Mouse (Mus musculus) neural tube, embryonic 14.5 days (tissue): Measurements from ENCODE around the gene Arl15. TPM values are rescaled to one million over a fixed set of nuclear protein-coding genes. Genes with fewer than 3 reads are reported as not detected.

Experiments used
- ATAC-seq: fragments of 200-750 bp; cut with Nextera tagmentation; 2 replicates; pipeline ENCODE4 v1.8.0; 2017; ENCODE audit warnings: low read depth, mild to moderate bottlenecking, moderate TSS enrichment, moderate library complexity
- H3K27ac ChIP-seq: fragments of 300-500 bp; sonication (generic); 2 replicates; pipeline ENCODE4 v1.5.1; 2014; ENCODE audit warnings: low read depth, mild to moderate bottlenecking, control low read depth, low read length, moderate library complexity, mixed read lengths
- H3K27me3 ChIP-seq: fragments of 300-500 bp; sonication (generic); 2 replicates; pipeline ENCODE4 v1.6.1; 2014; ENCODE audit warnings: low read length; ENCODE audit not compliant: control insufficient read depth, insufficient read depth
- H3K36me3 ChIP-seq: fragments of 300-500 bp; sonication (generic); 2 replicates; pipeline ENCODE4 v1.6.1; 2014; ENCODE audit warnings: low read length, mixed read lengths; ENCODE audit not compliant: control insufficient read depth, insufficient read depth
- H3K4me1 ChIP-seq: fragments of 300-500 bp; sonication (generic); 2 replicates; pipeline ENCODE4 v1.6.1; 2014; ENCODE audit warnings: low read length; ENCODE audit not compliant: control insufficient read depth, insufficient read depth
- H3K4me2 ChIP-seq: fragments of 300-500 bp; sonication (generic); 2 replicates; pipeline ENCODE4 v1.6.1; 2014; ENCODE audit warnings: mild to moderate bottlenecking, low read depth, low read length, control low read depth
- H3K4me3 ChIP-seq: fragments of 300-500 bp; sonication (generic); 2 replicates; pipeline ENCODE4 v1.5.1; 2014; ENCODE audit warnings: low read depth, low read length, control low read depth, mixed read lengths
- H3K9ac ChIP-seq: fragments of 300-500 bp; sonication (generic); replicated peaks from 2 replicates; pipeline ENCODE4 v1.6.1; 2014; ENCODE audit warnings: low read depth, mild to moderate bottlenecking, control low read depth, low read length, mixed read lengths
- H3K9me3 ChIP-seq: fragments of 300-500 bp; sonication (generic); 2 replicates; pipeline ENCODE4 v1.6.1; 2016; ENCODE audit warnings: low read length; ENCODE audit not compliant: control insufficient read depth
- WGBS: fragments of 180-500 bp; shearing (Covaris S2); extraction: QIAGEN DNeasy Blood & Tissue Kit; methylation state at CpG from one replicate; pipeline ENCODE4 v1.1.7; 2014; 5-methylcytosine and 5-hydroxymethylcytosine counted together
- polyA plus RNA-seq: library from polyadenylated mRNA; unstranded; fragments of >200 nt; fragmentation: Nextera tagmentation; extraction: Ambion mirVana; gene quantifications from 2 replicates; pipeline ENCODE4 v1.2.1, GENCODE M21; 2014

Gene Arl15
- polyA plus RNA-seq, 1 experiment from 2014 or later, result 26.8 TPM

DNA sequence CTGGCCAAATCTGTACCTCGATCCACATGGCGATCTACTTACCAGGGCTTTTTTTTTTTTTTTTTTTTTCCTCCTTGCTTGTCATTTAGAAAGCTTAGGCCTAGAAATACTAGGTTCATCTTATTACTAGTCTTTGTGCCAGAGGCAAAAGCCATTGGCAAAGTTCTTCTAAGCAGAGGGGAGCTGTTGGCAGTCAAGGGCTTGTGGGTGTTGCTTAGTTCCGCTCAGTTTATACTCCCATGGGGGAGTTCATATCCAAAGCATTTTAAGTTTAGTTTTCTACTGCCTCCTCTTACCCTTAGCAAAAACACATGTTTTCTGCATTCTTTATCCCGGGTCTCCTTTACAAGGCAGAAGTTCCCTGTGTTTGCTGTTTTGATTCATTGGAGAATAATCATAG, 325.5 kb downstream of the Arl15 start:
- no peak overlapping the region for H3K4me3 ChIP-seq
- no peak overlapping the region for H3K27ac ChIP-seq
- H3K9me3 ChIP-seq, result no peaks in the 10 kb centered on the region
- H3K9ac ChIP-seq, result no peak overlapping the region
- 94% methylated on average over 4 of the region's 4 CpGs for WGBS
- no peak for ATAC-seq
- no peaks in the 10 kb centered on the region for H3K36me3 ChIP-seq
- H3K4me1 ChIP-seq, result no peaks in the 10 kb centered on the region
- no peak overlapping the region for H3K4me2 ChIP-seq
- no peaks in the 10 kb centered on the region for H3K27me3 ChIP-seq

DNA sequence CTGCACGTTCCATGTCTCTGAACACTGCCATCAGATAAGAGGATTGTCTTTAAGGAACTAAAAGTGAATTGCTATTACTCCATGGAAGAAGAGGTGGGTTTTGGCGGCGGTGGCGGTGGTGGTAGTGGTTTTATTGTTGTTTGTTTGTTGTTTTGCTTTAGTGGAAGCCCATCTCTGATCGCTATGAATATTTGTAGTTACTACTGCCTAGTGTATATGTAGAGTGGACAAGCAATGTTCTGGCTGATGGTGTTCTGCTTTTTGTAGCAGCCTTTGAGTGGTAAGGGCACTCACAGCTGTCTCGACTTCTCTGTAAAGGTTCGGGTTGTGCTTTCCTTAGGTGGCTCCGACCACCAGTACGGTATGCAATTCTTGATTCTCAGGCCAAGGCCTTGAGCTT, 327.3 kb downstream of the Arl15 start:
- Histone ChIP-seq H3K9me3 (no peaks in the 10 kb centered on the region), H3K4me1 (no peaks in the 10 kb centered on the region), H3K9ac (no peak overlapping the region), H3K4me3 (no peak overlapping the region), H3K27ac (no peak overlapping the region), H3K36me3 (no peaks in the 10 kb centered on the region), H3K4me2 (no peak overlapping the region), H3K27me3 (no peaks in the 10 kb centered on the region)
- ATAC-seq, result no peak
- 95% methylated on average over 9 of the region's 9 CpGs for WGBS

DNA sequence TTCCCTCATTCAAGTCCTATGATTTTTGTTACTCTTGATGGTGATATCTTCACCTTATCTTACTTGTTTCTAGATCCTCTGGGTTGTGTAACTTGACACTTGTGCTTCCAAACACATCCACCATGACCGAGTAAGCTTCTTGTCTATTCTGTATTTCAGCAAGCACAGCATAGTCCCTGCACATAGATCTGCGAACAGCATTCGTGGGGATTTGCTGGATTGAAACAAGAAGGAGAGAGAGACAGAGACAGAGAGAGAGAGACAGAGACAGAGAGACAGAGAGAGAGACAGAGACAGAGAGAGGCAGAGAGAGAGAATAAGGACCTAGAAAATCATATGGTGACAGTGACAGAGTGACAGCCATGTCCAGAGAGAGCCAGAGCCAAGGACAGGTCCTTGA, 329.1 kb downstream of the Arl15 start:
- H3K9me3 ChIP-seq, result no peaks in the 10 kb centered on the region
- WGBS, result 93% methylated on average over 3 of the region's 3 CpGs
- H3K9ac ChIP-seq, result no peak overlapping the region
- no peaks in the 10 kb centered on the region for H3K27me3 ChIP-seq
- ATAC-seq, result no peak
- H3K36me3 ChIP-seq, result no peaks in the 10 kb centered on the region
- no peak overlapping the region for H3K4me2 ChIP-seq
- H3K27ac ChIP-seq, result no peak overlapping the region
- no peak overlapping the region for H3K4me3 ChIP-seq
- no peaks in the 10 kb centered on the region for H3K4me1 ChIP-seq

DNA sequence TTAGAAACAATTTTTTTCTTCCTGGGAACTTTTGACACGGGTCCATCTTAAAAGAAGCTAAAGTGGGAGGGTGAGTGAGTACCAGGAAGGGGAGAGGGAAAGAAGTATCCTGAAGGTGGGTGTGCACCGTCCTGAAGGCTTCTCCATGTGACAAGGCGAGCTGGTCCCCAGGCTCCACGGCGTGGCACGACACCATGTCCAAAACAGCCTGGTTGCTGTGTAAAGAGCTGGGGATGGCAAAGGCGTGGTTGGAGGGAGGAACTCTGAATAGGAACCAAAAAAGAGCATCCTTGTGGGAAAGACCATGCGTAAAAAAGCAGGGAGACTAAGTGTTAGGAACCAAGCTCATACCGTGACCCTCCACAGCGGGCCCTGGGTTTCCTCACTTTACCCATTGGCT, 330.1 kb downstream of the Arl15 start:
- Histone ChIP-seq H3K4me1 (no peaks in the 10 kb centered on the region), H3K27ac (no peak overlapping the region), H3K4me2 (no peak overlapping the region), H3K36me3 (no peaks in the 10 kb centered on the region), H3K9me3 (no peaks in the 10 kb centered on the region), H3K9ac (no peak overlapping the region), H3K4me3 (no peak overlapping the region), H3K27me3 (no peaks in the 10 kb centered on the region)
- ATAC-seq, result no peak
- WGBS, result 95% methylated on average over 10 of the region's 10 CpGs

DNA sequence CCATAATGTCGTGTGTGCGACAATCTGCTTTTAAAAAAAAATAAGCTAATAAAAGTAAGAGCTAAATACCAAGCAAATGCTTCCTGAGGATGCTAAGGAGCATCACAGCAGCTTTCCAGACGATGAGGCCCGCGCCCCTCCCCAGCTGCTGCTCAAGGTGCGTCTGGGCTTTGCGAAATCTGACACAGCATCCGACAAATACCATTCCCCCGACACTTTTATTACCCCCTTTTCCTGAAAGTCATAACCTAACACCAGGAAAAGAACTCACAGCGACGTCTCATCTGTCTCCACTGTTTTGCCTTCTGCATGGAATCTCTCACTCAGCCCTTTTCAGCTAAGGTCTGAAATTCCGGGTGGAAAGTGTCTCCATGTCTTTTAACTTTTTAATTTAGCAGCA, 330.7 kb downstream of the Arl15 start:
- H3K27ac ChIP-seq, result no peak overlapping the region
- H3K4me2 ChIP-seq, result no peak overlapping the region
- no peaks in the 10 kb centered on the region for H3K9me3 ChIP-seq
- WGBS, result 63% methylated on average over 12 of the region's 12 CpGs
- H3K4me3 ChIP-seq, result no peak overlapping the region
- no peaks in the 10 kb centered on the region for H3K36me3 ChIP-seq
- ATAC-seq, result no peak
- H3K9ac ChIP-seq, result no peak overlapping the region
- H3K4me1 ChIP-seq, result no peaks in the 10 kb centered on the region
- no peaks in the 10 kb centered on the region for H3K27me3 ChIP-seq

DNA sequence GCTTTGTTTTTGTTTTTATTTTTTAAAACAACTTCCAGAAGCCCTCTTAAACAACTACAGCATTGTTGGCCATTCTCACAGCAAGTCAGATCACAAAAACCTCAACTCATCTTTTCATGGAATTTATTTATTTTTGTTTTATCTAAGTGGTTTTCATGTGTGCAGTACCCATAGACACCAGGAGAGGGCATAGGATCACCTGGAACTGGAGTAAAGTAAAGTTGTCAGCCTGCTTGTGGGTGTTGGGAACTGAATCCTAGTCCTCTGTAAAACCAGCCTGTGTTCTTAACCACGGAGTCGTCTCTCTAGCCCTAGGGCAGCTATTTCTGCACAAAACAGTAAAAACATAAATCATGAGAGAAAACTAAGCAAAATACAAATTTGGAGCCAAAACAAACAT, 334.1 kb downstream of the Arl15 start:
- Histone ChIP-seq H3K4me2 (no peak overlapping the region), H3K4me3 (no peak overlapping the region), H3K27me3 (no peaks in the 10 kb centered on the region), H3K4me1 (no peaks in the 10 kb centered on the region), H3K36me3 (no peaks in the 10 kb centered on the region), H3K9me3 (no peaks in the 10 kb centered on the region), H3K27ac (no peak overlapping the region), H3K9ac (no peak overlapping the region)
- ATAC-seq, result no peak
- 91% methylated on average over 2 of the region's 2 CpGs for WGBS

DNA sequence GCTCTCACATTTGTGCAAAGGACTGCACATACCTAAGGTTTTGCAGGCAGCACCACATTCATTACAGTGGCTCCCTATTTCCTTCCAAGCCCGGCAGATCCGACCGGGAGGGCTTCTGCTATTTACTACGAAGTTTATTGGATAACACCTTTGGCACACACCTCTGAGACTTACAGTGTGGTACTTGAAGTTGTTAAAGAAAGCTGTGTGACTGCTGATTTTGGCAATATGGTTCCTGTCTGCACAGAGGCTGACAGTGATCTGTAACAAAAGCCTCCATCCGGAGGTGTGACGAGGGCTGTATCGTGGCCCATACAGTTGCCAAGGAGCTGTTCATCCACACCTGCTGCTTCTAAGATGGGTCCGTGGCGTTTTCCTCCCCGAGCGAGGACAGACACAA, 335.7 kb downstream of the Arl15 start:
- no peak for ATAC-seq
- Histone ChIP-seq H3K4me3 (no peak overlapping the region), H3K27me3 (no peaks in the 10 kb centered on the region), H3K4me1 (no peaks in the 10 kb centered on the region), H3K9me3 (no peaks in the 10 kb centered on the region), H3K4me2 (no peak overlapping the region), H3K27ac (no peak overlapping the region), H3K9ac (no peak overlapping the region), H3K36me3 (no peaks in the 10 kb centered on the region)
- WGBS, result 88% methylated on average over 11 of the region's 11 CpGs

DNA sequence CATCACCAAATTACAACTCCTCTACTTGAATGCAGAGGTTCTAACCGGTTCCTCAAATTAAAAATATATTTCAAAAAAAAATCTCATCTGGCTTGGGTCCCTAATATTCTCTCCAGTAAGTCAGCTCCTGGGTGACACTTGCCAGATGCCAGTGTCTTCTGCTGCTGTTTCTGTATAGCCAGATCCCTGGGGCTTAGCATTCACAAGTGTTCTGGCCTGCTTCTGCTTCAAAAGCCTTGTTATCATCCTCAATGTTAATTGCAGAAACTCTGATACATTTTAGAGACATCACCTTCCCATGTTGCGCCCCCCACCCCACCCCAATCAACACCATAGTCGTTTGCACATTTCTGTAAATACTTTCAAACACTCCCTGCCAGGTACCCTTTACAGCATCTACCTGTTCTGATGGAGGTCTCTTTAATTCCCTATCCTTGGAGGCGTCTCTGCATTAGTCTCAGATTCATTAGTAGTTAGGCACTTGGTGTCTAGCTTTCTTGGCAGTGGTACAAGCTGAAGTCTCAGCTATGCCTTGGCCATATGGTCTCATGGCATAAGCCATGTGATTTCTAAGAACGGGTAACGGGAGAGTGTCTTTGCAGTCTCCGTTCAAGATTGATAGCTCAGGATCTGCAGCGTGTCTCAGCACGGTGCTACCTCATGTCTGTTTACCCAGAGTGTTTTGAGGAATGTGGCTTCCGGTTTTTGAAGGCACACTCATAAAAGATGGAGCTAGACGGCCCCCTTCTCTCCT, 336.4 kb downstream of the Arl15 start:
- H3K4me1 ChIP-seq, result no peaks in the 10 kb centered on the region
- no peaks in the 10 kb centered on the region for H3K9me3 ChIP-seq
- no peaks in the 10 kb centered on the region for H3K36me3 ChIP-seq
- peak; percentile 41; the same call in 1 of the 2 replicates for ATAC-seq
- WGBS, result 72% methylated on average over 11 of the region's 11 CpGs
- H3K27me3 ChIP-seq, result no peaks in the 10 kb centered on the region
- H3K27ac ChIP-seq, result no peak overlapping the region
- no peak overlapping the region for H3K4me2 ChIP-seq
- no peak overlapping the region for H3K4me3 ChIP-seq
- H3K9ac ChIP-seq, result no peak overlapping the region

DNA sequence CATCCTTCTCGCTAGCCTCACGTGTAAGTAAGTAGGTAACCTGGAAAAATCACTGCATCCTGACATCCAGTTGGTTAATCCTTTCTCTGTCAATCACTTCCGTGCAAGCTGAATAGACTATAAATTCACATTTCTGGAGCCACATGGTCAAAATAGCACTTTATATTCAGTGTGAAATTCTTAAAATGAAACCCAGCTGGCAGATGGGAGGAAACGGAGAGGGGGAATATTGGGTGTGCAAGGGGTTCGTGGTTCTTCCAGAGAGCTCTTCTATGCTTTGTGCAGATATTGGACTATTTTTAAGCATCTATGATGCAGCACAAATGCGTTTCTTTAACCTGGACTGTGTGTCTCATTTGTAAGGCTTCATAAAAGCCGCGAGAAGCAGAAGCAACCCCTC, 344.6 kb downstream of the Arl15 start:
- H3K4me3 ChIP-seq, result no peak overlapping the region

More for the DNA sequence above, 344.6 kb downstream of the Arl15 start:
- H3K27ac ChIP-seq, result no peak overlapping the region
- no peaks in the 10 kb centered on the region for H3K27me3 ChIP-seq
- no peaks in the 10 kb centered on the region for H3K36me3 ChIP-seq
- no peak overlapping the region for H3K4me2 ChIP-seq
- 67% methylated on average over 8 of the region's 8 CpGs for WGBS
- no peak overlapping the region for H3K9ac ChIP-seq
- no peak for ATAC-seq
- no peaks in the 10 kb centered on the region for H3K9me3 ChIP-seq
- H3K4me1 ChIP-seq, result no peaks in the 10 kb centered on the region
